Mouse (Mus musculus) lung, postnatal 25 days (tissue): ENCODE results near the gene Pfdn5.

Experiments
- DNase-seq: peaks from one replicate; pipeline ENCODE4 v3.0.0; 2022; ENCODE audit warnings: low spot score

The Pfdn5 gene

GRCm38 (mm10) chr15:102376453-102377162, 50.7 kb downstream of the Pfdn5 start:
- no peak for DNase-seq

- peak; percentile 90 for DNase-seq
Measured at GRCm38 (mm10) chr15:102377163-102377543, 51.2 kb downstream of the Pfdn5 start.

- peak; percentile 62 for DNase-seq
Measured at GRCm38 (mm10) chr15:102377810-102378262, 51.9 kb downstream of the Pfdn5 start.
